Mouse (Mus musculus) embryonic facial prominence, embryonic 14.5 days (tissue): ENCODE data around the gene F8a. TPM values are rescaled to one million over a fixed set of nuclear protein-coding genes. Genes with fewer than 3 reads are reported as not detected.
"Not testable (repeated sequence)": the region's sequence is repeated elsewhere in the genome, so short reads cannot be mapped to it uniquely, and the experiment has no call there.

Experiments used
- ATAC-seq: fragments of 200-750 bp; cut with Nextera tagmentation; 2 replicates; pipeline ENCODE4 v1.8.0; 2017; ENCODE audit warnings: low read depth, moderate number of reproducible peaks, moderate TSS enrichment
- DNase-seq: peaks from one replicate; pipeline ENCODE4 v3.0.0-alpha.2; 2015; ENCODE audit warnings: low spot score
- H3K27ac ChIP-seq: fragments of 300-500 bp; sonication (generic); replicated peaks from 2 replicates; pipeline ENCODE4 v1.5.1; 2014; ENCODE audit warnings: low read depth, mild to moderate bottlenecking, low read length, moderate library complexity
- H3K27me3 ChIP-seq: fragments of 300-500 bp; sonication (generic); replicated peaks from 2 replicates; pipeline ENCODE4 v1.6.1; 2014; ENCODE audit warnings: low read length; ENCODE audit not compliant: control insufficient read depth, insufficient read depth
- H3K36me3 ChIP-seq: fragments of 300-500 bp; sonication (generic); 2 replicates; pipeline ENCODE4 v1.6.1; 2014; ENCODE audit warnings: low read length, mixed read lengths; ENCODE audit not compliant: control insufficient read depth, insufficient read depth
- H3K4me1 ChIP-seq: fragments of 300-500 bp; sonication (generic); 2 replicates; pipeline ENCODE4 v1.6.1; 2014; ENCODE audit warnings: antibody characterized with exemption, low read length; ENCODE audit not compliant: control insufficient read depth, insufficient read depth
- H3K4me2 ChIP-seq: fragments of 300-500 bp; sonication (generic); 2 replicates; pipeline ENCODE4 v1.6.1; 2014; ENCODE audit warnings: low read depth, mild to moderate bottlenecking, low read length, moderate library complexity, mixed read lengths
- H3K4me3 ChIP-seq: fragments of 300-500 bp; sonication (generic); 2 replicates; pipeline ENCODE4 v1.5.1; 2014; ENCODE audit warnings: low read depth, mild to moderate bottlenecking, low read length
- H3K9ac ChIP-seq: fragments of 300-500 bp; sonication (generic); 2 replicates; pipeline ENCODE4 v1.6.1; 2014; ENCODE audit warnings: low read depth, mild to moderate bottlenecking, low read length, moderate library complexity, mixed read lengths
- H3K9me3 ChIP-seq: fragments of 300-500 bp; sonication (generic); 2 replicates; pipeline ENCODE4 v1.6.1; 2016; ENCODE audit warnings: low read length; ENCODE audit not compliant: control insufficient read depth
- WGBS: fragments of 180-500 bp; shearing (Covaris S2); extraction: QIAGEN DNeasy Blood & Tissue Kit; methylation state at CpG from one replicate; pipeline ENCODE4 v1.1.7; 2014; 5-methylcytosine and 5-hydroxymethylcytosine counted together
- polyA plus RNA-seq: library from polyadenylated mRNA; unstranded; fragments of >200 nt; fragmentation: Nextera tagmentation; extraction: Ambion mirVana; gene quantifications from 2 replicates; pipeline ENCODE4 v1.2.1, GENCODE M21; 2014

F8a gene
- polyA plus RNA-seq, 1 experiment from 2014 or later, result 11.1 TPM

- not testable (repeated sequence) for DNase-seq, H3K4me3 ChIP-seq, H3K9me3 ChIP-seq, H3K4me2 ChIP-seq, H3K4me1 ChIP-seq, H3K36me3 ChIP-seq, H3K27ac ChIP-seq, H3K9ac ChIP-seq, H3K27me3 ChIP-seq, ATAC-seq
- 93% methylated on average over 14 of the region's 14 CpGs for WGBS
Measured at GRCm38 (mm10) chrX:73265270-73265669, 37.2 kb downstream of the F8a start, which contains the start of gene Xlr3c. TSS of gene Xlr3c (minus strand) at chrX:73265390.

Other genes with a start within 250 kb of the F8a start
- gene Zfp185, start 241.0 kb upstream of the F8a start, polyA plus RNA-seq, result 25.7 and 28.2 TPM in 2 replicates
- 0.26 and 0.34 TPM in 2 replicates for gene Pnma5, start 191.2 kb upstream of the F8a start, polyA plus RNA-seq
- gene Pnma3, start 163.5 kb upstream of the F8a start, polyA plus RNA-seq, result 0.11 and 0.12 TPM in 2 replicates
- 0.20 and 0.74 TPM in 2 replicates for gene Xlr4a, start 145.8 kb upstream of the F8a start, polyA plus RNA-seq
- gene Xlr3a, start 131.2 kb upstream of the F8a start, polyA plus RNA-seq, result 2.0 and 3.6 TPM in 2 replicates
- 0.20 and 0.21 TPM in 2 replicates for gene Gm14685, start 111.2 kb upstream of the F8a start, polyA plus RNA-seq
- 0.24 TPM in 1 of 2 replicates, not detected in the other for gene Xlr5b, start 79.5 kb upstream of the F8a start, polyA plus RNA-seq
- not detected in 2 replicates for gene DXBay18, start 78.8 kb upstream of the F8a start, polyA plus RNA-seq
- not detected in 2 replicates for gene Spin2d, start 51.3 kb upstream of the F8a start, polyA plus RNA-seq
- gene Xlr3b, start 36.1 kb upstream of the F8a start, polyA plus RNA-seq, result 8.8 and 23.2 TPM in 2 replicates
- 0.83 and 2.2 TPM in 2 replicates for gene Xlr4b, start 14.0 kb upstream of the F8a start, polyA plus RNA-seq
- gene Xlr4c, start 14.8 kb downstream of the F8a start, polyA plus RNA-seq, result 0.13 and 0.24 TPM in 2 replicates
- gene Xlr3c, start 37.1 kb downstream of the F8a start, polyA plus RNA-seq, result 0.21 and 0.46 TPM in 2 replicates
- 0.11 TPM in 1 of 2 replicates, not detected in the other for gene Xlr5a, start 64.7 kb downstream of the F8a start, polyA plus RNA-seq
- not detected in 2 replicates for gene Xlr5c, start 64.7 kb downstream of the F8a start, polyA plus RNA-seq
- not detected in 2 replicates for gene Gm45015, start 108.5 kb downstream of the F8a start, polyA plus RNA-seq
- 27.1 and 28.1 TPM in 2 replicates for gene Zfp275, start 114.3 kb downstream of the F8a start, polyA plus RNA-seq
- not detected in 2 replicates for gene Gm18336, start 170.4 kb downstream of the F8a start, polyA plus RNA-seq
- 0.11 and 0.21 TPM in 2 replicates for gene Zfp92, start 182.8 kb downstream of the F8a start, polyA plus RNA-seq
- 1.3 and 2.9 TPM in 2 replicates for gene Trex2, start 207.1 kb downstream of the F8a start, polyA plus RNA-seq
- gene Haus7, start 230.8 kb downstream of the F8a start, polyA plus RNA-seq, result 48.2 and 52.5 TPM in 2 replicates